Mouse (Mus musculus): ENCODE measurements at regions not wholly inside any gene's neighbourhood (a gene's known extent, or its start where the extent isn't known, plus 50 kb on each side); places are given as distances from the start of the nearest gene placed in this dataset.

DNA sequence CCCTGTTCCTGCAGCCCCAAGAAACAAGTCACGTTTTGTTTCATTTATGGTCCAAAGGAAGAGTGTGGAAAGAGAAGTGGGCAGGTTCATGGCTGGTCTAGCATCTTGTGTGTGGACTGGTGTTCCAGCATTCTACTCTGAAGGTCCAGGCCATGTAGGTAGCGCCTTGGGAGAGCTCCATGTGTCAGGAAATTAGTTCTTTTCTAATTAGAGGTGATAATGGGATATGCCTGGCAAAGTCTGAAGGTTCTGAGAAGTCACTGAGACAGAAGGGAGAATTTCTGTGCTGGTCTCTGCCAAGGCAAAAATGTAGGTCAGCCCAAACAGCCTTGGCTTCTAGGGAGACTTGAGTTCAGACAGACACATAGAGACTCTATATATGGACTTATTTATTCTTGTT is 61.5 kb downstream of the Gpr6 start:
- TF ChIP-seq CTCF (IDR thresholded peaks at IDR 0.05; ENCODE audit: low read depth, low read length) (no peak), GATA1 (IDR thresholded peaks at IDR 0.05; ENCODE audit: borderline replicate concordance, low read length) (no peak), TAL1 (conservative IDR thresholded peaks at IDR 0.05; ENCODE audit: low read depth, low read length) (no peak), GATA2 (IDR thresholded peaks at IDR 0.05; ENCODE audit: borderline replicate concordance, low read depth, low read length) (no peak), POLR2AphosphoS5 (IDR thresholded peaks at IDR 0.05; ENCODE audit: insufficient replicate concordance, low read depth, low read length) (no peak)

Data from G1E (cell line).